Mouse (Mus musculus): ENCODE data around the gene Emsy.
A peak's percentile ranks its signal among the peaks of the same experiment; 100 is the strongest.

GRCm38 (mm10) chr7:98656531-98657221 is at the start of gene Emsy:
- TF ChIP-seq CTCF (IDR thresholded peaks at IDR 0.05; ENCODE audit: borderline replicate concordance, insufficient read depth, low read depth, low read length) (no peak), POLR2A (IDR thresholded peaks at IDR 0.05; ENCODE audit: borderline replicate concordance, insufficient read depth, low read length) (peak; percentile 83; the same call in 1 of the 2 replicates)

Data from cerebellum, adult 2 months (tissue).